Mouse (Mus musculus): ENCODE measurements around the gene Col23a1. TPM values are rescaled to one million over a fixed set of nuclear protein-coding genes. Genes with fewer than 3 reads are reported as not detected.
A peak's percentile ranks its signal among the peaks of the same experiment; 100 is the strongest.

Col23a1 gene
- polyA plus RNA-seq, 1 experiment from 2014 or later, result 0.15 TPM

GRCm38 (mm10) chr11:51429428-51430179, 139.9 kb downstream of the Col23a1 start:
- H3K9ac ChIP-seq (ENCODE audit: low read depth, low read length), result no peak overlapping the region
- ATAC-seq (ENCODE audit: low read depth), result no peak
- H3K27ac ChIP-seq (ENCODE audit: low read length), result no peak overlapping the region
- no peaks in the 10 kb centered on the region for H3K27me3 ChIP-seq (ENCODE audit: control insufficient read depth, insufficient read depth, low read depth, low read length)
- WGBS (ENCODE audit: insufficient replicate concordance), result 60% methylated on average over 16 of the region's 16 CpGs
- no peak overlapping the region for H3K4me3 ChIP-seq (ENCODE audit: low read depth, low read length)
- H3K4me1 ChIP-seq (ENCODE audit: control insufficient read depth, low read depth, low read length), result peaks cover 12% of the 10 kb centered on the region
- H3K36me3 ChIP-seq (ENCODE audit: control insufficient read depth, insufficient read depth), result no peaks in the 10 kb centered on the region
- H3K4me2 ChIP-seq (ENCODE audit: low read depth, low read length), result peak overlapping the region; percentile 8; the same call in 1 of the 2 replicates
- H3K9me3 ChIP-seq (replicated peaks; ENCODE audit: control insufficient read depth, low read length), result no peaks in the 10 kb centered on the region

DNA sequence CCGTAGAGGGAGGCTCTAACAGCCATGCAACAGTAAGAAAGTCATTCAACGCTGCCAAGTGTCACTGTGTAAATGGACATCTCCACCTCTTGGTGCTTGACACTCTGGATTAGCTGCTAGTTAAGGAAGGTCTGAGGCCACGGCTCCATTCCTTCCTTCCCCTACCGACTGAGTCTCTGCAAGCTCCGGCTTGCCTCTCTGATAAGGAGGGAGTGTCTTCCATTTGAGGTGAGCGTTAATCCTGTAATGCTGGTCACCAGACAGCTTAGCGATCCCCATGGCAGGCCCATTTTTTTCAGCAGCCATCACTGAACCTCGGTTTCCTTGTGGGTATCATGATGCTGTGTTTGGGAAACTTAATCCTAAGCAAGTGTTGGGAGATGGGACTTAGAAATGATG, 140.5 kb downstream of the Col23a1 start:
- H3K36me3 ChIP-seq (ENCODE audit: control insufficient read depth, insufficient read depth), result no peaks in the 10 kb centered on the region
- no peak overlapping the region for H3K9ac ChIP-seq (ENCODE audit: low read depth, low read length)
- peaks cover 12% of the 10 kb centered on the region for H3K4me1 ChIP-seq (ENCODE audit: control insufficient read depth, low read depth, low read length)
- H3K9me3 ChIP-seq (replicated peaks; ENCODE audit: control insufficient read depth, low read length), result no peaks in the 10 kb centered on the region
- H3K4me2 ChIP-seq (ENCODE audit: low read depth, low read length), result peak overlapping the region; percentile 8; the same call in 1 of the 2 replicates
- no peak overlapping the region for H3K4me3 ChIP-seq (ENCODE audit: low read depth, low read length)
- 26% methylated on average over 8 of the region's 8 CpGs for WGBS (ENCODE audit: insufficient replicate concordance)
- peak; percentile 78 for ATAC-seq (ENCODE audit: low read depth)
- no peaks in the 10 kb centered on the region for H3K27me3 ChIP-seq (ENCODE audit: control insufficient read depth, insufficient read depth, low read depth, low read length)
- H3K27ac ChIP-seq (ENCODE audit: low read length), result no peak overlapping the region

DNA sequence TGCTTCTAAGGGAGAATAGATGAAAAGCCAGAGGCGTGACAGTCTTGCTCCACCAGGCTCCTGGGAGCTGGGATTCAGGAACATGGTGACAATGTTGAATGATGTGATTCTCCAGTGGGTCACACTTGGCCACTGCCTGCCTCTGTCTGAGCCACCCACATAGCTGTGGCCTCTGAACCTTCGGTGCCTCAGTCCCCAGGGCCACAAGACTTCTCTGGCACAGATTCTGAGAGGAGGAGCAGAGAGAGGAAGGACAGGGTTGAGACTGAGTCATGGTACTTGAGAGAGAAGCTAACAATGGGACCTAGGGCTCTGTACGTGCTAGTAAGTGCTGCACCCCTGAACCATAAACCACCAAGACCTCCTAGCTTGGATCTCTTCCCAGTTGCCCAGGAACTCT, 141.6 kb downstream of the Col23a1 start:
- no peak for ATAC-seq (ENCODE audit: low read depth)
- H3K4me2 ChIP-seq (ENCODE audit: low read depth, low read length), result no peak overlapping the region
- H3K9ac ChIP-seq (ENCODE audit: low read depth, low read length), result no peak overlapping the region
- no peaks in the 10 kb centered on the region for H3K36me3 ChIP-seq (ENCODE audit: control insufficient read depth, insufficient read depth)
- no peaks in the 10 kb centered on the region for H3K27me3 ChIP-seq (ENCODE audit: control insufficient read depth, insufficient read depth, low read depth, low read length)
- no peak overlapping the region for H3K27ac ChIP-seq (ENCODE audit: low read length)
- H3K4me1 ChIP-seq (ENCODE audit: control insufficient read depth, low read depth, low read length), result peaks cover 12% of the 10 kb centered on the region
- no peaks in the 10 kb centered on the region for H3K9me3 ChIP-seq (replicated peaks; ENCODE audit: control insufficient read depth, low read length)
- WGBS (ENCODE audit: insufficient replicate concordance), result 64% methylated on average over 3 of the region's 3 CpGs
- H3K4me3 ChIP-seq (ENCODE audit: low read depth, low read length), result no peak overlapping the region

DNA sequence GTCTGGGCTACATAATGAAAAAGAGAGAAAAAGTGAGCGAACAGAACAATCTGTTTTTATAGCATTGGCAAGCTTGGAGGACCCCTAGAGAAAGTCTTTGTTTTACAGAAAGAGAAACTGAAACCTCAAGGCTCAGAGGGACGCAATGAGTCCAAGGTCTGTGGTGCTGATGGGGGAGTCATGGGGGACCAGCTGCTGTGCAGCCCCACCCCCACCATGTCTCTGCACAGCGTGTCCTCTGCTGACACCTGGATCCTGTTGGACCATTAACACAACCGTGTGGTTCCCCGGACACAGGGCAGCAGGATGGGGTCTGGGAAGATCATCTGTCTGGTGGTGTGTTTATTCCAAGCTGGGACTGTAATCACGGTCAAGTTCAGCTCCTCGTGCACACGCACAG, 142.2 kb downstream of the Col23a1 start:
- Histone ChIP-seq H3K9ac (ENCODE audit: low read depth, low read length) (no peak overlapping the region), H3K4me1 (ENCODE audit: control insufficient read depth, low read depth, low read length) (peaks cover 12% of the 10 kb centered on the region), H3K4me2 (ENCODE audit: low read depth, low read length) (no peak overlapping the region), H3K27ac (ENCODE audit: low read length) (no peak overlapping the region), H3K9me3 (replicated peaks; ENCODE audit: control insufficient read depth, low read length) (peaks cover 3% of the 10 kb centered on the region; the same call in 1 of the 2 replicates), H3K4me3 (ENCODE audit: low read depth, low read length) (no peak overlapping the region), H3K36me3 (ENCODE audit: control insufficient read depth, insufficient read depth) (no peaks in the 10 kb centered on the region), H3K27me3 (ENCODE audit: control insufficient read depth, insufficient read depth, low read depth, low read length) (no peaks in the 10 kb centered on the region)
- 77% methylated on average over 8 of the region's 8 CpGs for WGBS (ENCODE audit: insufficient replicate concordance)
- no peak for ATAC-seq (ENCODE audit: low read depth)

GRCm38 (mm10) chr11:51442006-51442405, 152.3 kb downstream of the Col23a1 start:
- H3K4me3 ChIP-seq (ENCODE audit: low read depth, low read length), result no peak overlapping the region
- no peak overlapping the region; the same call in 1 of the 2 replicates for H3K27ac ChIP-seq (ENCODE audit: low read length)
- H3K27me3 ChIP-seq (ENCODE audit: control insufficient read depth, insufficient read depth, low read depth, low read length), result no peaks in the 10 kb centered on the region
- WGBS (ENCODE audit: insufficient replicate concordance), result 91% methylated on average over 7 of the region's 7 CpGs
- no peak overlapping the region for H3K9ac ChIP-seq (ENCODE audit: low read depth, low read length)
- ATAC-seq (ENCODE audit: low read depth), result no peak
- H3K9me3 ChIP-seq (replicated peaks; ENCODE audit: control insufficient read depth, low read length), result no peaks in the 10 kb centered on the region; the same call in 1 of the 2 replicates
- H3K4me2 ChIP-seq (ENCODE audit: low read depth, low read length), result no peak overlapping the region
- no peaks in the 10 kb centered on the region for H3K36me3 ChIP-seq (ENCODE audit: control insufficient read depth, insufficient read depth)
- peaks cover 34% of the 10 kb centered on the region for H3K4me1 ChIP-seq (ENCODE audit: control insufficient read depth, low read depth, low read length)

DNA sequence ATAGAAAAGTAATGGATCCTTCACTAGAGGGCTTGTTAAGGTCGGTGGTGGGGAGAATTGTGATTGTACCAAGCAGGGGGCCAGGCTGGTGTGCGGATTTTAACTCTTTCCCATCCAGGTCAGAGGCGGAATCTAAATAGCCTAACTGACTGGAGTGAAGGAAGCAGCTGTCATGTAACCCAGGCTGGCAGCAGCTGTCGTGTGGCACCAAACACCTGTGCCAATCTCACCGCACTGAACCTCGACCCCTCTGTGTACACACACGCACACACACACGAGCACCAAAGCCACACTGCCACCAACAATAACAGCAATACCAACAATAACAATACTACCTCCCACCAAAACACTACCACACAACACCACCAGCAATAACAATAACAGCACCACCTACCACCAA, 152.9 kb downstream of the Col23a1 start:
- WGBS (ENCODE audit: insufficient replicate concordance), result 77% methylated on average over 8 of the region's 8 CpGs
- H3K27ac ChIP-seq (ENCODE audit: low read length), result no peak overlapping the region; the same call in 1 of the 2 replicates

GRCm38 (mm10) chr11:51443818-51444217, 154.1 kb downstream of the Col23a1 start:
- no peaks in the 10 kb centered on the region for H3K27me3 ChIP-seq (ENCODE audit: control insufficient read depth, insufficient read depth, low read depth, low read length)
- peak overlapping the region; percentile 14; the same call in 1 of the 2 replicates for H3K4me3 ChIP-seq (ENCODE audit: low read depth, low read length)
- WGBS (ENCODE audit: insufficient replicate concordance), result 22% methylated on average over 2 of the region's 2 CpGs
- peak overlapping the region; percentile 71 for H3K27ac ChIP-seq (ENCODE audit: low read length)
- H3K9ac ChIP-seq (ENCODE audit: low read depth, low read length), result peak overlapping the region; percentile 57
- H3K9me3 ChIP-seq (replicated peaks; ENCODE audit: control insufficient read depth, low read length), result no peaks in the 10 kb centered on the region
- peak overlapping the region; percentile 35 for H3K4me2 ChIP-seq (ENCODE audit: low read depth, low read length)
- H3K36me3 ChIP-seq (ENCODE audit: control insufficient read depth, insufficient read depth), result no peaks in the 10 kb centered on the region
- ATAC-seq (ENCODE audit: low read depth), result peak; percentile 91
- H3K4me1 ChIP-seq (ENCODE audit: control insufficient read depth, low read depth, low read length), result peaks cover 34% of the 10 kb centered on the region

More for the DNA sequence above, 152.9 kb downstream of the Col23a1 start:
- H3K4me2 ChIP-seq (ENCODE audit: low read depth, low read length), result no peak overlapping the region
- H3K9me3 ChIP-seq (replicated peaks; ENCODE audit: control insufficient read depth, low read length), result no peaks in the 10 kb centered on the region
- ATAC-seq (ENCODE audit: low read depth), result no peak
- no peak overlapping the region for H3K9ac ChIP-seq (ENCODE audit: low read depth, low read length)
- H3K4me1 ChIP-seq (ENCODE audit: control insufficient read depth, low read depth, low read length), result peaks cover 34% of the 10 kb centered on the region
- H3K4me3 ChIP-seq (ENCODE audit: low read depth, low read length), result no peak overlapping the region
- no peaks in the 10 kb centered on the region for H3K36me3 ChIP-seq (ENCODE audit: control insufficient read depth, insufficient read depth)
- no peaks in the 10 kb centered on the region for H3K27me3 ChIP-seq (ENCODE audit: control insufficient read depth, insufficient read depth, low read depth, low read length)

- H3K4me2 ChIP-seq (ENCODE audit: low read depth, low read length), result no peak overlapping the region
- no peak overlapping the region for H3K4me3 ChIP-seq (ENCODE audit: low read depth, low read length)
- H3K9ac ChIP-seq (ENCODE audit: low read depth, low read length), result no peak overlapping the region
- H3K27me3 ChIP-seq (ENCODE audit: control insufficient read depth, insufficient read depth, low read depth, low read length), result no peaks in the 10 kb centered on the region
- WGBS (ENCODE audit: insufficient replicate concordance), result 77% methylated on average over 7 of the region's 7 CpGs
- H3K27ac ChIP-seq (ENCODE audit: low read length), result peak overlapping the region; percentile 71
- no peaks in the 10 kb centered on the region for H3K9me3 ChIP-seq (replicated peaks; ENCODE audit: control insufficient read depth, low read length)
- no peak for ATAC-seq (ENCODE audit: low read depth)
- H3K36me3 ChIP-seq (ENCODE audit: control insufficient read depth, insufficient read depth), result no peaks in the 10 kb centered on the region
- peaks cover 34% of the 10 kb centered on the region for H3K4me1 ChIP-seq (ENCODE audit: control insufficient read depth, low read depth, low read length)
Measured at GRCm38 (mm10) chr11:51444649-51445048, 154.9 kb downstream of the Col23a1 start.

DNA sequence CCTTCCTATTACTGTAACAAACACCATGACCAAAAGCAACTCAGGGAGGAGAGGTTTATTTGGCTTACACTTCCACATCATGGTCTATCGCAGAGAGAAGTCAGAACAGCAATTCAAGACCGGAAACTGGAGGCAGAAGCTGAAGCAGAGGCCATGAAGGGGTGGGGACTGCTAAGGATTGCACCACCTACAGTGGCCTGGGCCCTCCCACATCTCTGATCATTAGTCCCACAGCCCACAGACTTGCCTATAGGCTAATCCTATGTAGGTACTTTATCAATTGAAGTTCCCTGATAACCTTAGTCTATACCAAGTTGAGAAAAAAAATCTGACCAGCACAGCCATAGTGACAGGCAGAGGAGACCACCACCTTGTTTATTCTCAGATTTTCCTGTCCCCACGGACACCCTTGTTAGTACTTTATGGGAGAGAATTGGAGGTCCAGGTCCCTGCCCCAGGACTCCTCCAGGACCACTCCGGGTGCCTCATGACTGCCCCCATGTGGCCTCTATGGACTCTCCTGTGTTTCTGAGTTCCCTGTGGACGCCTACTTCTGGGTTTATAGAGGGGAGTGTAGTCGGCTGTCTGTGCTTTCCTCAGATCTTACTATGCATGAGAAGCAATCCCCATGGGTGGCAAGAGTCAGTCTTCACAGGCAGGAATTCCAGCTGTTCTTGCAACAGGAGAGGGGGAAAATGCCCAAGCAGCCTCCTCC, 157.1 kb downstream of the Col23a1 start:
- Histone ChIP-seq H3K36me3 (ENCODE audit: control insufficient read depth, insufficient read depth) (no peaks in the 10 kb centered on the region), H3K27me3 (ENCODE audit: control insufficient read depth, insufficient read depth, low read depth, low read length) (no peaks in the 10 kb centered on the region), H3K4me3 (ENCODE audit: low read depth, low read length) (no peak overlapping the region), H3K9ac (ENCODE audit: low read depth, low read length) (no peak overlapping the region), H3K4me1 (ENCODE audit: control insufficient read depth, low read depth, low read length) (peaks cover 34% of the 10 kb centered on the region), H3K27ac (ENCODE audit: low read length) (no peak overlapping the region; the same call in 1 of the 2 replicates), H3K9me3 (replicated peaks; ENCODE audit: control insufficient read depth, low read length) (no peaks in the 10 kb centered on the region), H3K4me2 (ENCODE audit: low read depth, low read length) (no peak overlapping the region)
- WGBS (ENCODE audit: insufficient replicate concordance), result 26% methylated on average over 6 of the region's 6 CpGs
- ATAC-seq (ENCODE audit: low read depth), result peak; percentile 57
